ENCODE assay signal across 9 mouse cellular contexts in the genomic region with DNA sequence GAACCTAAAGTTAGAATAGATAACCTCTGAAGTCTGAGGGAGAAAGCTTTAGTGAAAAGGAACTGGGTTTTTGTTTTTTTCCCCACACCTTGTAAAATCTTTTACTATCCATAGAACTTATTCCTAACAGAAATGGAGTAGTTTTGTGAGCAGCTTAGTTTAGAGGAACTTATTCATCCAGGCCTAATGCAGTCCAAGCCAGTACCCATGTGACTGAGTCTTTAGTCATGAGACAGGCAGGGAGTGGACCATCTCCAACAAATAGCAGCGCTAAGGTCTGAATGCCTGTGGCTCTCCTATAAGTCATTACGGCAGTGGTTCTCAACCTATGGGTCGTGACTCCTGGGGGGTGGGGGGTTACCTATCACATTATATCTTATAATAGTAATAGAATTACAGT.
"Had no signal": no experiment of that assay in that cellular context is flagged by ENCODE, and none has a peak within 500 bp of the region (broad histone marks: within the 10 kb centered on the region; RNA-seq: fewer than 3 reads in every experiment).

No protein-coding gene starts in this region.

- H3K27me3 ChIP-seq: limb, embryonic 13.5 days; midbrain, embryonic 13.5 days; neural tube, embryonic 12.5 days had no signal

- H3K36me3 ChIP-seq: limb, embryonic 13.5 days; midbrain, embryonic 13.5 days; neural tube, embryonic 12.5 days had no signal

- H3K27ac ChIP-seq: limb, embryonic 13.5 days; liver, embryonic 14.5 days; midbrain, embryonic 13.5 days; neural tube, embryonic 12.5 days had no signal

- H3K4me1 ChIP-seq: midbrain, embryonic 13.5 days; neural tube, embryonic 12.5 days had no signal

- DNase-seq: kidney, postnatal 10 days; kidney, postnatal 4 days; lung, adult 18-20 months; thymus, adult 18-20 months; thymus, postnatal 14 days had no signal

- H3K4me3 ChIP-seq: limb, embryonic 13.5 days; midbrain, embryonic 13.5 days; neural tube, embryonic 12.5 days had no signal
